Mouse (Mus musculus) MN1 (cell line): ENCODE data around the gene Gmppb.
A peak's percentile ranks its signal among the peaks of the same experiment; 100 is the strongest.

Experiments
- DNase-seq: peaks from one replicate; pipeline ENCODE4 v3.0.0-alpha.2; 2016; ENCODE audit warnings: low spot score

Gene Gmppb

GRCm38 (mm10) chr9:108051184-108051930, 2.3 kb downstream of the Gmppb start:
- DNase-seq: no peak

- no peak for DNase-seq
Measured at GRCm38 (mm10) chr9:108051931-108052220, 2.8 kb downstream of the Gmppb start.

GRCm38 (mm10) chr9:108052411-108052810, 3.4 kb downstream of the Gmppb start:
- DNase-seq: no peak

GRCm38 (mm10) chr9:108052885-108053664, 4.0 kb downstream of the Gmppb start, which contains the start of gene Amigo3:
TSS of gene Amigo3 (plus strand) at chr9:108053159.
- peak; percentile 92 for DNase-seq

GRCm38 (mm10) chr9:108053665-108054225, 4.7 kb downstream of the Gmppb start:
- DNase-seq: no peak

GRCm38 (mm10) chr9:108054331-108055040, 5.4 kb downstream of the Gmppb start:
- no peak for DNase-seq

- no peak for DNase-seq
Measured at GRCm38 (mm10) chr9:108055061-108055460, 6.0 kb downstream of the Gmppb start.

- DNase-seq: no peak
Measured at GRCm38 (mm10) chr9:108055661-108056237, 6.7 kb downstream of the Gmppb start.

GRCm38 (mm10) chr9:108056361-108057261, 7.6 kb downstream of the Gmppb start:
- DNase-seq: no peak

- DNase-seq: no peak
Measured at GRCm38 (mm10) chr9:108057262-108057562, 8.2 kb downstream of the Gmppb start.

- no peak for DNase-seq
Measured at GRCm38 (mm10) chr9:108058291-108058690, 9.2 kb downstream of the Gmppb start.

- peak; percentile 42 for DNase-seq
Measured at GRCm38 (mm10) chr9:108062142-108062541, 13.1 kb downstream of the Gmppb start.

GRCm38 (mm10) chr9:108063361-108063760, 14.3 kb downstream of the Gmppb start:
- no peak for DNase-seq

GRCm38 (mm10) chr9:108065491-108066011, 16.5 kb downstream of the Gmppb start:
- peak; percentile 82 for DNase-seq

GRCm38 (mm10) chr9:108067199-108067598, 18.2 kb downstream of the Gmppb start:
- no peak for DNase-seq

GRCm38 (mm10) chr9:108067900-108068299, 18.9 kb downstream of the Gmppb start:
- peak; percentile 87 for DNase-seq

- no peak for DNase-seq
Measured at GRCm38 (mm10) chr9:108069007-108069406, 20.0 kb downstream of the Gmppb start.

GRCm38 (mm10) chr9:108069529-108069928, 20.5 kb downstream of the Gmppb start:
- no peak for DNase-seq

- no peak for DNase-seq
Measured at GRCm38 (mm10) chr9:108071801-108072200, 22.8 kb downstream of the Gmppb start.

GRCm38 (mm10) chr9:108072481-108072924, 23.5 kb downstream of the Gmppb start:
- no peak for DNase-seq
